Mouse (Mus musculus) 3T3-L1 (cell line): ENCODE data around the gene Cemip2.

Experiments used
- DNase-seq: peaks from one replicate; pipeline ENCODE4 v3.0.0-alpha.2; 2015; ENCODE audit warnings: low read depth, low spot score

Gene Cemip2

GRCm38 (mm10) chr19:21814433-21815020 is 36.4 kb downstream of the Cemip2 start:
- peak; percentile 77 for DNase-seq

DNA sequence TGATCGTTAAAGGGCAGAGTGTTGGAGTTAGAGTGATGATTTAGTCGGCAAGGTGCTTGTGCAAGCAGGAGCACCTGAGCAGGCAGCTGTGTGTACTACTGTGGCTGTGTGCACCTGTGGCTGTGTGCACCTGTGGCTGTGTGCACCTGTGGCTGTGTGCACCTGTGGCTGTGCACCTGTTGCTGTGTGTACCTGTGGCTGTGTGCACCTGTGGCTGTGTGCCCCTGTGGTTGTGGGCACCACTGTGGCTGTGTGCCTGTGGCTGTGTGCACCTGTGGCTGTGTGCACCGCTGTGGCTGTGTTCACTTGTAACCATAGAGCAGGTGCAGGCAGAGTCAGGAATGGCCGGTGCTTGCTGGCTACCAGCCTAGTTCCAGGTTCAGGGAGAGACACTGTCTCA is 38.1 kb downstream of the Cemip2 start:
- no peak for DNase-seq

- peak; percentile 18 for DNase-seq
Measured at GRCm38 (mm10) chr19:21818021-21818725, 40.0 kb downstream of the Cemip2 start.

- peak; percentile 74 for DNase-seq
Measured at GRCm38 (mm10) chr19:21819585-21819984, 41.4 kb downstream of the Cemip2 start.

DNA sequence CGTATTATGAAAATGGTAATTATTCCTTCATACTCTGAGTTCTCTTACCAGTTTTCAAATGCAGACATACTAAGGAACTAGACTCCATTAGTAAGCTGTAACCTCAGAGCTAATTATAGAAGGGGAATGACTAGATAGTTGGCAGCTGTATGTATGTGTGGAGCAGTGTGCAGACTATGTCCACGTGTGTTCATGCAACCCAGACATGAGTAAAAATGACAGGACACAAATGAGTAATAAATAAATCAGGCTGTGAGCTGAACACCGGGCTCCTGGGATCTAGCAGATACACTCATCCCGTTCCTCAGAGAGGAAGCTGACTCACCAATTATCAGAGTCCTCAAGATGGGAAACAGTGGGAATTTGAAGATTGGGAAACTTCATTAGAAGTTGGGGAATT is 42.0 kb downstream of the Cemip2 start:
- peak; percentile 81 for DNase-seq

DNA sequence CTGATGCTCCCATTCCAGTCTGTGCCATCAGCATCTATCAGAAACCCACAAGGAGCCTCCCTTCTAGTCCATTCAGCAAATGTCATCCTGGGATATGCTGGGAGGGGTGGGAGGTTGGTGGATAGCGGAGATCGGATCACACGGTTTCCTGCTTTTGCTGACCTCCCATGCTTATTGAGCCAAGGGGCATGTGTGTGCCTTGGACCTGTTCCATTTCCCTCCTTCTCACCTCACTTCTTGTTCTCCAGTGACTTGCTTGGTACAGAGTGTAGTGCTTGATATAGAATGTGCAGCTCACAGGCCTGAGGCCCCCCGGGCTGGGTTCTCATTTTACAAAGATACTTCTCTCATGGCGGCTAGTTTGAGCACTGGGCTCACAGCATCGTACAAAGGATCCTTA is 43.7 kb downstream of the Cemip2 start:
- DNase-seq = no peak

DNA sequence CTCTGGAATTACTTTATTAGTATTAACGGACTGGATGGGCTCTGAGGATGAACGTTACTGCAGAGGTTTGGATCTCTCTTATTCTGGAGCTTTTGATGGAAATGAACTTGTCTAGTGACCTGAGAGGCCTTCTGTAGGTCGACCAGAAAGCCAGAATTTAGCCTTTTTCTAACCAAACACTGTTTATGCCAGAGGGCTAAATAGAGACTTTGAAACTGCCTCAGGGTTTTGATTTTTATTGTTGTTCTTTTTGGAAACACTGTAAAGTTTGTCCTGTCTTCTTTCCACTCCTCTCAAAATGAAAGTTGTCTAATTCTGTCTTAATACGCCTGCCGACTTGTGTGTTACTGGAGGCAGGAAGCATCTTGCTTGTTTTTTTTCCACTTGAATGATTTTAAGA is 46.0 kb downstream of the Cemip2 start:
- DNase-seq = no peak

- peak; percentile 18 for DNase-seq
Measured at GRCm38 (mm10) chr19:21825128-21825885, 47.2 kb downstream of the Cemip2 start.

DNA sequence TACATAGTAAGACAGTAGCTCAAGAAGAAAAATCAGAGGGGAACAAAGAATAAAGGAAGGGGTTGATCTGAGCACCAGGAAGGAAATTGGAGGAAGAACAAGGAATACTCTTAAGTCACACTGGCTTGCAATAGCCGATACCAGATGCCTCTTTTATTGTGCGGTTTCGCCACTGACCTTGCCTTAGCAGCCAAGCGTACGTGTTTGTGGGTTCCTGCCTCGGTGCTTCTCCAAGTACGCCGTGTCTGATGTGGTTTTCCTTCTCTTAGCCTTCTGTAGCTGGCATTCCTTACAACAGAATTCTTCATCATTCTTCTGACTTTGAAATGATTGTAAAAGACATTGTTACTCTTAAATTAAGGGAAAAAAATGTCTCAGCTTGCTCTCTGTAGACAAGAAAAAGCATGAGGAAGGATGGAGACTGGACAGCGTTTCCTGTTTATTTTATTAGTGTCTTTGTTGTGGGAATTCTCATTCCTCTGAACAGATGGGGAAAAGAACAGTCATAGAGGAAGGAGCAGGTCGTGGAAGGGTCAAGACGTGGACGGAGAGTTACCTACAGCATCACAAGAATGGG is 55.4 kb downstream of the Cemip2 start:
- DNase-seq = no peak

GRCm38 (mm10) chr19:21834952-21835351 is 56.8 kb downstream of the Cemip2 start:
- DNase-seq = no peak

- DNase-seq = no peak
Measured at GRCm38 (mm10) chr19:21850721-21851120, 72.6 kb downstream of the Cemip2 start.

DNA sequence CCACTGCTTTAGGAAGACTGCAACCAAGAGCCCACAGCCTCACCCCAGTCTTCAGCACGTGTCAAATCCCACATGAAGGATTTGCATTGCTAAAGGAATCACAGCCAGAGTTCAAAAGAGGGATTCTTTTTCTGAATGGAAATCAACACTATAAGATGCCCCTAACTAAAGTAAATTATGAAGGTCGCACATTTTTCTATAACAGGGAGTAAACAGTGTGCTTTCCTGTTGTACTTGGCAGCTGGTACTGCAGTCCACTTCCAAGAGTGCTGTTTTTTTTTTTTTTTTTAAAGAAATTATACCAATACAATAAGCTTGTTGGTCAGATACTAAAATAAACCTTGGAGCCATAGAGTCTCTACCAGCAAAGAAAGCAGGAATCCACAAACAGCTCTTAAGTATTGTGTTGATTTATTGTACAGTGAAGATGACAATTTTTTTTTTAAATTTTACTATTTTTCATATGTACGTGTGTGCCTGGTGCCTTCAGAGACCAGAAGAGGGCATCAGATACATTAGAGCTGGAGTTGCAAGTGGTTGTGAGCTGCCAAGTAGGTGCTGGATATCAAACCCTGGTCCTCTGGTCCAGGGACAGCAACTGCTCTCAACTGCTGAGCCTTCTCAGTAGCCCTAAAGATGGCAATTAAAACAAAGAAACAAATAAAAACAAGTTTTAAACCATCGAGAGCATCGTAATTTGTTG is 76.5 kb downstream of the Cemip2 start:
- no peak for DNase-seq

DNA sequence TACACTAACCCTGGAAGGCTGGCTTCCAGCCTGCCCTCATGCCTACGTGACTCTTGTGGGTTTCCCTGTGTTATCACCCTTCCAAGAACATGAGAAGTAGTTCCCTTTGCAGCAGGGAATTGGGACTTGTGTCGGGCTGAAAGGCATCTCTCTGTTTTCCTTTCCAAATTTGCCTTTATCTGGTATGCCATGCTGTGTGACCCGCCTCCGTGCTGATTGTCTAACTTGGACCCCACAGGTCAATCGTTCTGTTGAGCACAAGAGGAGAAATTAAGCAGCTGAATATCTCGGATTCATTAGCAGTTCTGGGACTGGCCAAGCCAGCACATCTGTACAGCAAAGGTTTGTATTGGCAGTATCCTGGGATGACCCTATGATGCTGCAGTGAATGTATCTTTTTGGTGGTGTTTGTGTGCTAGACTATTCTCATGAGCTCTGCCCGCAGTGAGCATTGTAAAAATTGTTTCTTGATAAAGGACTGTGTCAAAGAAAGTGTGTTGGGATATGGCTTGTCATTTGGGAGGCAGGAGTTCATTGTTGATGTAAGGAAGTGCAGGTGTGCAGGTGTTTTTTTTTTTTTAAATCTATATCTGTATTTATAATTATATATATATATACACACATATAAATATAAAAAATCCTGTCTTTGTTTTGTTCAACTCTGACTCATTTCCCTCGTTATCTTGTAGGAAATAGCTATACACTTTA is 77.4 kb downstream of the Cemip2 start:
- DNase-seq = no peak

GRCm38 (mm10) chr19:21858846-21859521 is 80.8 kb downstream of the Cemip2 start:
- DNase-seq = no peak

- DNase-seq = no peak
Measured at GRCm38 (mm10) chr19:21860132-21860531, 82.0 kb downstream of the Cemip2 start.

DNA sequence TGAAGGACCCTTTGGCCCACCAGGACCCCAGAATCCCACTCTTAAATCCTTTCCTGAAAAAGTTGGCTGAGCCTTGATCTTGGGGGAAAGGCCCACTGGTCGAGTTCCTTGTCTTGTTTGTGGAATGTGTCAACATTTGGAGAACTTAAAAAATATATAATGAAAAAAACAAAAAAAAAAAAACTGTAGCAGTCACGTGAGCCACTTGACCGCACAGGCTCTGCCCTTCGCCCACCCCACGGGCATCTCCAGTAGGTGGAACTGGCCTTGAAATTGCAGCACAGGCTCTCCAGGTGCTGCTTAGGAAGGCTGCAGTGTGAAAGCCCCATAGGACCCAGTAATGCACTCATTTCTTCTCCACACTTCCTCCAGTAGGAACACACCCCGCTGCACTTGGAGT is 82.8 kb downstream of the Cemip2 start:
- DNase-seq = no peak

- DNase-seq = peak; percentile 61
Measured at GRCm38 (mm10) chr19:21862289-21862990, 84.3 kb downstream of the Cemip2 start.

DNA sequence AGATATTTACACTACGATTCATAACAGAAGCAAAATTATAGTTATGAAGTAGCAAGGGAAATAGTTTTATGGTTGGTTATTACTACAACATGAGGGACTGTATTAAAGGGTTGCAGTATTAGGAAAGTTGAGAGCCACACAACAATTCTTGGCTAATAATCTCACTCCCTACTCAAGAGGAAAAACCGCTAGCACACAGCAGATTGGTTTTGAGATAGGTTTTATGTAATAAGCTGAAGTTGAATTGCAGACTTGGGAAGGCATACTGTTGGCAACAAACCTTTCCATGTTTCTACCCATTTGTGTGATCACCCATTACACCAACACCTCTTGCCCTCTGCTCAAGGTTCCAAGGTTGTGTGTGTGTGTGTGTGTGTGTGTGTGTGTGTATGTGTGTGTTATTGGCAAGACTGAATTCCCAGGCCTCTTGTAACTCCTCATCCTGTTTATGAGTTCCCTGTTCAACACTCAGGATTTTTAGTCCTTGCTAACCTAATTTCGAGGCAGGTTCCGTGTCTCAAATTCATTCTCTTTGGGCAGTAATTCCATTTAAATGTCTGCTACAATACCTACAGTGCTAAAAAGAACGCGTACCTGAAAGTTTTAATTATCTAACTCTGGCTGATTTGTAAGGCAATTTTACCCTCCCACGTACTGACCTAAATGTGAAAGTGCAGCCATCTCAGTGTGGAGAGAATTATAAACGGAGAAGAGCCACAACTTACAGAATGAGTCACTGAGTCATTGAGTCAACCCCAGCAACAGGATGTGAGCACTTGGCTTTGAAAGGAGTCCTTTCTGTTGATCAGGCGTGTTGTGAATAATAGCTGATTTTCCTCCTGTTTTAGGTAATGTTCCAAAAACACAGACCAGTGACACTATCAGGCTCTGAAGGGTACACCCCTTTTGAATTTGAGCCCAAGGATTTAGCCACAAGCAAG is 85.1 kb downstream of the Cemip2 start:
- peak; percentile 78 for DNase-seq
